Mouse (Mus musculus) c-Kit-positive CD71-negative TER-119-negative erythroid progenitor cells, embryonic 14.5 days (primary cell): Measurements from ENCODE around the gene Scgb1b19.
"Not testable (repeated sequence)": the region's sequence is repeated elsewhere in the genome, so short reads cannot be mapped to it uniquely, and the experiment has no call there.

Experiments used
- DNase-seq: peaks from one replicate; pipeline ENCODE4 v3.0.0-alpha.2; 2013; ENCODE audit warnings: low read depth

The Scgb1b19 gene

DNA sequence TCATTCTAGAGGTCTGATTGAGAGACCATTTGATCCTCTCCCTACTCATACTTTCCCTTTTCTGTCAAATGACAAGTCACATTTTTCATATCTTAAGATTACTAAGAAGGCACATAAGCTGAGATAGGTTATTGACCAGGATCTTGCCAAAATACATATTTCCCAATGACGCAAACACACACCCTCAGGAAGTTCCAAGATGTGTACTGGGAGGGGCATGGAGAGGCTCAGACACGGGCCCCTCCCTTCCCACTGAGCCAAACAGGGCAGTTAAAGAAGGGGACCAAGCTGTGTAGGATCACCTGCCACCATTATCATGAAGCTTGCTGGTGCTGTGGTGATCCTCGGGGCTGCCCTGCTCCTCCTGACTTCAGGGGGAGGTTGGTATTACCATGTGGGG, at the start of gene Scgb1b19:
Scgb1b19 (plus strand) TSS at position 301 of the 400 bp plus-strand sequence.
- DNase-seq = not testable (repeated sequence)

DNA sequence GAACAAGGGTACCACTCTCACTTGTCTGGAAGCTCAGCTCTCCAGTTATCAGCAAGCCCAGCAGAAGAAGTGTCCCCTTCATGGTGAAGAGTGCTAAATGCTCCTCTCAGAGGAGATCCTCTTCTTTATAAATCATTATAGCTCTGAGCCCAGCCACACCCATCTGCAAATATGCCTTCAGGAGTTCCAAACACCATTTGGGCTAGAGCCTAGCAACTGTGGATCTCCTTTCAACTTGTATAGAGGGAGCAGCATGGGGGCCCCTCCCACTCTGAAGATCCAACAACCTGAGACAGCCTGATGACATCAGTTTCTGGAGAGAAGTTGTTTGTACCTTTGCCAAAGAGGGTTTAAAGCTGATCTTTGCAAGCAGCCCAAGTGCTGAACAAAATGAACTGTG, 6.9 kb upstream of the Scgb1b19 start, which contains the start of gene Scgb2b19:
Scgb2b19 (minus strand) TSS at position 101 of the 400 bp plus-strand sequence.
- DNase-seq = not testable (repeated sequence)
